Mouse (Mus musculus): Measurements from ENCODE around the gene Fyb2.

- TF ChIP-seq CTCF (IDR thresholded peaks at IDR 0.05; ENCODE audit: extremely low read depth, insufficient read depth, insufficient read length, insufficient replicate concordance) (no peak), POLR2A (IDR thresholded peaks at IDR 0.05; ENCODE audit: low read depth, low read length) (no peak)
Observed at GRCm38 (mm10) chr4:104990686-104991085, 77.4 kb downstream of the Fyb2 start.
